Mouse (Mus musculus) thymus, postnatal 0 days (tissue): Measurements from ENCODE around the gene Rps6ka4. TPM values are rescaled to one million over a fixed set of nuclear protein-coding genes. Genes with fewer than 3 reads are reported as not detected.

ENCODE experiments used
- DNase-seq: peaks from one replicate; pipeline ENCODE4 v3.0.0-alpha.2; 2015; ENCODE audit warnings: low spot score
- polyA plus RNA-seq: library from polyadenylated mRNA; unstranded; fragments of >200 nt; fragmentation: Nextera tagmentation; extraction: Ambion mirVana; gene quantifications from 2 replicates; pipeline ENCODE4 v1.2.1, GENCODE M21; 2015

The Rps6ka4 gene
- 9.9 and 11.8 TPM in 2 replicates for polyA plus RNA-seq

- DNase-seq, result peak; percentile 41
Measured at GRCm38 (mm10) chr19:6840475-6841291, at the start of gene Rps6ka4. Gene Rps6ka4 (minus strand): TSS chr19:6840636.

DNA sequence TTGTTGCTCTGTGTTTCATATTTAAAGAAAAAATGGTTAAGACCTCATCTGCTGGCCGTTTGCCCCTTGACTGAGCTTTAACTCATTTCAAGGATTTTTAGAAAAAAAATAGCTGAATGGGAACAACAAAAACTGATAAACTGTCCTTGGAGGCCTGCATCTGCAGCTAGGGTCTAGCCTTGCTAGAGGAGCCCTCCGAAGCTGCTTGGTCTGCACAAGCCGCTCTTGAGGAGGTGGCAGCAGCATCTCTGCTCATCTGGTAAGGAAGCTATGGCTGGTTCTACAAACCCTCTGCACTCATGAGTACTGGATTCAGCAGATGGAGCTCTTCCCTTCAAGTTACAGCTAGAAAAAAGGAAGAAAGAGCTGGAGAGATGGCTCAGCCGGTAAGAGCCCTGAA, 37.5 kb upstream of the Rps6ka4 start:
- DNase-seq, result no peak

DNA sequence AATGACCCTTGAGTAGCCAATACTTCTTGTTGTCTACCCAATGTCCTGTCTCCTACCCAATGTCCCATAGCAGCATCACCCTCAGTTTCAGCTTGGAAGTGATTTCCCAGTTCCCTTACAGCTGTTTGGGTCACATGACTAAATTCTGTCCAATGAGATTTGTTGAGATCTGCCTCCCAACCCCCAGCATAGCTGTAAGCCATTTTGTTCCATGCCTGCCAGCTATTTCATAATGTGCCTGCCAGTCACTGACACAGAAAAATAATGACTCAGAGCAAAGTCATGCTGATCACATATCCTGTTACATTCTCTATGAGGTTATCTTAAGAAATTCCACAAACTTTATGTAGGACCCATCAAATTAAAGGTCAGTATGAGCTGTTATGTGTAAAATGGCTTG, 36.4 kb upstream of the Rps6ka4 start:
- DNase-seq, result no peak

GRCm38 (mm10) chr19:6875834-6876233, 35.4 kb upstream of the Rps6ka4 start:
- DNase-seq, result no peak

- DNase-seq, result no peak
Measured at GRCm38 (mm10) chr19:6874257-6874656, 33.8 kb upstream of the Rps6ka4 start.

DNA sequence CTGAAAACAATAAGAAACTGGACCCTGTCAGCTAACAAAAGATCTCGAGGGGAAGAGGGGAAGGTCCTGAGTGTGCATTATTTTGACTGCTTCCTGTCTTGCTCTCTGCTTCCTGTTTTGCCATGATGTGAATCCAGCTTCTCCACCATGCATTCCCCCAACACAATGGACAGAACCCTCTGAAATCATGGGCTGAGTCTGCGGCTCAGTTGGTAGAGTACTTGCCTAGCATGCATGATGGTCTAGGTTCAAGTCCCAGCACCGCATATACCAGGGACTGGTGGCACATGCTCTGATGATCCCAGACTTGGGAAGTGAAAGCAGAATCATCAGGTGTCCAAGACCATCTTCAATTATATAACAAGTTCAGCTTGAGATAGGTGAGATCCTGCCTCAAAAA, 32.3 kb upstream of the Rps6ka4 start:
- DNase-seq, result no peak

- DNase-seq, result peak; percentile 63
Measured at GRCm38 (mm10) chr19:6871574-6872271, 31.3 kb upstream of the Rps6ka4 start.

- peak; percentile 73 for DNase-seq
Measured at GRCm38 (mm10) chr19:6869355-6869754, 28.9 kb upstream of the Rps6ka4 start.

GRCm38 (mm10) chr19:6861451-6861850, 21.0 kb upstream of the Rps6ka4 start:
- no peak for DNase-seq

DNA sequence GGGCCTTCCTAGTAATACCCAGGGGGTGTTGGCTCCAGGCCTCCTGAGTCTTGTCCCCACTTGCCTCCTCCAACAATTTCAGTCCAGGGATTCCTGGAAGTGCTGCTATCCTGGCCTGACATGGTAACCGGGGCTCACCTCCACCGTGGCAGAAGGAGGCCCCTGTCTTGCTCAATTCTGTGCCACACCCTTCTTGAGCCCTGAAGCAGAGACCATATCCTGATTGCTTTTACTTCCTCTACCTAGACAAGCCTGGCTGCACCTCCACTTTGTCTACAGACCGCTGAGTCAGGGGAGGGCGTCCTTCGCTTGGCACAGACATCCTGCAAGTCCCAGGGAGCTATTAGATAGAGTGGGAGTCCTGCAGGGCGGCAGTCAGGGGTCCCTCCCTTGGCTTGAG, 20.3 kb upstream of the Rps6ka4 start:
- no peak for DNase-seq

GRCm38 (mm10) chr19:6859971-6860370, 19.5 kb upstream of the Rps6ka4 start:
- DNase-seq, result no peak

DNA sequence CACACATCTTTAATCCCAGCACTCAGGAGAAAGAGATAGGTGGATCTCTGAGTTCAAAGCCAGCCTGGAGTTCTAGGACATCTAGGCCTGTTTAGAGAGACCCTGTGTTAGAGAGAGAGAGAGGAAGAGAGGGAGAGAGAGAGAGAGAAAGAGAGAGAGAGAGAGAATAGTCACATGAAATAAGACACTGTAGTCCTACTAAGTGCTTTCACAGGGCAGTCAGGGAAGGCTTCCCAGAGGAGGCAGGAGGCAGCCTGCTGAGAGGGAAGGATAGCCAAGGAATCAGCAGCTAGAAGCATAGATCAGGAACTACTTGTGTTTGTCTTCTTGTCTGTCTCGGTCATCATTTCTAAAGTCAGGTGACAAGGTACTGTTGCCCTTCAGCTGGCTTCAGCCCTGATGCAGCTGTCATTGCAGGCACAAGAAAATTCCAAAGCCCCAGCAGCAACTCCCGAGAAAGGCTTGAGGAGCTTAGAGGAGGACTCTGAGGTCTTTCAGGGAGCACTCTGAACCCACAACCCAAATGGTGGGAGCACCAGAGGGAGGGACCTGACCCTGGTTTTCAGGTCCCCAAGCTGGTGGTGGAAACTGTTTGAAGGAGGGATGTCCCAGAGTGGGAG, 18.7 kb upstream of the Rps6ka4 start:
- no peak for DNase-seq

GRCm38 (mm10) chr19:6858031-6858430, 17.6 kb upstream of the Rps6ka4 start, which contains the start of gene Ccdc88b:
Gene Ccdc88b (minus strand): TSS chr19:6858211.
- DNase-seq, result peak; percentile 91

DNA sequence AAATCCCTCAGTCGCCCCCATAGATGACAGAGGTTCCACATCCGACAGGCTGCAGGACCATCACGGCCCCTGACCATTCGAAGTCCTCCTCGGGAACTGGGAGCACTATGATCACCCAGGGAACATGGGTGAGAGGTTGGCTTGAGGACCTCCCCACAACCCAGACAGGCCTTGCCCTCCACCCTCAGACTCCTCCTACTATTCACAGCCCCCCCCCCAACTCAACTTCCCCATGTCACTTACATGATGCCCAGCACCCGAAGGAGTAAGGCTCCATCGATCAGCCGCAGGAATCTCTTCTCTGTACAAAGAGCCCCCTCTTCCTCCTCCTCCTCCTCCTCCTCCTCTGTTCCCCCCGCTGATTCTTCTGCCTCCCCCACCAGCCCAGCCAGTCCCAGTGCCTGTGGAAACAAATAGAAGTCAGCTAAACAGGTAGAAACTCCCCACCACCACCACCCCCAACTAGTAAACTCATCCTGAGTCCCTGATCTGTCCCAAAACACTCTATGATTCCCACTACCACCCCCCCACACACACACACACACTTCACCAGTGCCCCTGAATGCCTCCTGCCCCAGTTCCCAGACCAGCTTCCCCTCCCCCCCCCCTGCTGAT, 17.1 kb upstream of the Rps6ka4 start:
- no peak for DNase-seq

DNA sequence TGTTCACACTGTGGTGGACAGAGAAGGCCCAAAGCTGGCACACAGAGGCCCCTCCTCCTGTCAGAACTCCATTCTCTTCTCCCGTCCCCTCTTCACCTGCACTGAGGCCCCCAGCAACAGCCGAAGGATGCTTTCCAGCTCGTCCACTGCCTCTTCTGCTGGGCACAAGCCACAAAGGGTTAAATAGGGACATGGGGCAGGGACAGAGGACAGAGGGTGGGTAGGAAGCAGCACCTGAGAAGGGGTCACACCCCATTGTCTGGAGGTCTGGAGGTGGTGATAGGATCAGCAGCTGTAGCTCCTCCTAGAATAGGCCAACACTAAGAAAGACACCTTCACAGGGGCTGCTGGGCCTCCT, 16.5 kb upstream of the Rps6ka4 start:
- DNase-seq, result no peak

DNA sequence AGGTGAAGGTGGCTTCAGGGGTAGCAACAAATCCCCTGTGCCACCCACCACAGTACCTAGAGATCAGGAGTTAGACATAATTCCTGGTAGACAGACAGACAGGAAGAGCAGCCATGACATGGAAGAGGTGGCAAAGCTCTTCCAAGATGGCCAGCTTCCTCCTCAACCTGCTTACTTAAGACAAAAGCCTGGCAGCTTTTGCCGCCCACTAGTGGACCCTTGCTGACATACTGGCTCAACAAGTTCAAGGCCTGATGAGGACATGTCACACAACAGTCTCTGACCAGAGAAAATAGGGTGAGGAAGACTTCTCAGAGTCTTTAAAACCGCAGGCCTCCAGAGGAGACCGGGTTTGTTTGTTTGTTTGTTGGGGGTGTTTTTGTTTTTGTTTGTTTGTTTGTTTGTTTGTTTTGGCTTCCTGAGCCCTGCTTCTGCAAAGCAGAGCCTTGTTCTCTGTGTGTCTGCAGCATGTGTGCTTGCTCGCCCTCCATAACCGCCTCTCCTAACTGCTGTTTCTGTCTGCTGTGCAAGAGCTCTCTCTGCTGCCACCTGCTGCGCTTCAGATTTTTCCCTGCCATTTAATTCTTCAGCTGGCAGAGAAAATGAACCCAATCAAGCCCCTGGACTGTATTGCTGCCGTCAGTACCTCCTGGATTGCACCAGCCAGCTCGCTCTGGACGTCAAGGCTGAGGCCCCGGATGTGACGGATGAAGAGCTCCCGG, 16.0 kb upstream of the Rps6ka4 start:
- peak; percentile 76 for DNase-seq

DNA sequence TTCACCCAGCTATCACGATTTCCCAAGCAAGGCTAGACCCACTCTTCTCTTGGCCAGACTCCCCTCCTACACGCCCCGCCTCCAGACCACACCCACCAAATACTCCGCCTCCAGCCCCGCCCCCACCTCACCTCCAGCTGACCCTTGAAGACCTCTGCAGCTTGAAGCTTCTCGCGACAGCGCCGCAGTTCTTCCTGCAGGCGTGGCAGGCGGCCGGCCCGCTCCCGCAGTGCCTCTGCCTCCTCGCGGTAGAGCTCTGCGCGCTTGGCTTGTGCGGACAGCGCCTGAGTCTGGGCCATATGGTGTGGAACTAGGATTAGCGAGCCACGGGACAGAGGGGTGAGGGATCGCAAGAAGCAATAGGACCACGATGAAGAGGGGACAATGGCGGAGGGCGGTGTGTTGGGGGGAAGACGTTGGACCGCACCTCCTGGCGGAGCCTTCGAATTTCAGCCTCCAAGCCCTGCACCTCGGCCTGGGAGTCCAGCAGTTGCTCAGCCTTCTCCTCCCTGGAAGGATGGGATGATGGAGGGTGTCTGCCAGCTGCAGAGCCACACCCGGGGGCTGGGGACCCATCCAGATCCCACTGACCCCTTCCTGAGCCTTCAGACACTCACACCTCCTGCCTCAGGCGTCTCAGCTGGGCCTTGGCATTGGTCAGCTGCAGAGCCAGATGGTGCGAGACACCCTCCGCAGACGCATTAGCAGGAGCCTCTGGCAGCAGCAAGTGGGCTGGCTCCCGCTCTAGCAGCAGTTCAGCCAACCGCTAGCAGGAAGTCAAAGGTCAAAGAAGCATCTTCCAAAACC, 15.0 kb upstream of the Rps6ka4 start:
- DNase-seq, result peak; percentile 24

- DNase-seq, result no peak
Measured at GRCm38 (mm10) chr19:6854658-6855057, 14.2 kb upstream of the Rps6ka4 start.

- no peak for DNase-seq
Measured at GRCm38 (mm10) chr19:6853903-6854302, 13.5 kb upstream of the Rps6ka4 start.
